Mouse (Mus musculus) hindbrain, embryonic 15.5 days (tissue): Measurements from ENCODE around the gene Akap1. TPM values are rescaled to one million over a fixed set of nuclear protein-coding genes. Genes with fewer than 3 reads are reported as not detected.

Experiments used
- ATAC-seq: fragments of 200-750 bp; cut with Nextera tagmentation; 2 replicates; pipeline ENCODE4 v1.8.0; 2017; ENCODE audit warnings: low read depth, moderate number of reproducible peaks, moderate TSS enrichment; ENCODE audit not compliant: low FRiP score
- H3K27ac ChIP-seq: fragments of 300-500 bp; sonication (generic); replicated peaks from 2 replicates; pipeline ENCODE4 v1.5.1; 2015; ENCODE audit warnings: mild to moderate bottlenecking, inconsistent platforms
- H3K27me3 ChIP-seq: fragments of 300-500 bp; sonication (generic); 2 replicates; pipeline ENCODE4 v1.6.1; 2015; ENCODE audit warnings: control low read depth, inconsistent platforms
- H3K36me3 ChIP-seq: fragments of 300-500 bp; sonication (generic); 2 replicates; pipeline ENCODE4 v1.6.1; 2015; ENCODE audit warnings: control low read depth, inconsistent platforms
- H3K4me1 ChIP-seq: fragments of 300-500 bp; sonication (generic); replicated peaks from 2 replicates; pipeline ENCODE4 v1.6.1; 2015; ENCODE audit warnings: control low read depth, inconsistent platforms
- H3K4me2 ChIP-seq: fragments of 300-500 bp; sonication (generic); 2 replicates; pipeline ENCODE4 v1.6.1; 2015; ENCODE audit warnings: moderate library complexity, mild to moderate bottlenecking, inconsistent platforms
- H3K4me3 ChIP-seq: fragments of 300-500 bp; sonication (generic); 2 replicates; pipeline ENCODE4 v1.5.1; 2015; ENCODE audit warnings: mild to moderate bottlenecking, inconsistent platforms
- H3K9ac ChIP-seq: fragments of 300-500 bp; sonication (generic); 2 replicates; pipeline ENCODE4 v1.6.1; 2015; ENCODE audit warnings: inconsistent platforms
- H3K9me3 ChIP-seq: fragments of 300-500 bp; sonication (generic); 2 replicates; pipeline ENCODE4 v1.6.1; 2016; ENCODE audit warnings: control low read depth, inconsistent platforms
- WGBS: fragments of 180-500 bp; shearing (Covaris S2); methylation state at CpG from one replicate; pipeline ENCODE4 v1.1.7; 2015; 5-methylcytosine and 5-hydroxymethylcytosine counted together
- polyA plus RNA-seq: library from polyadenylated mRNA; unstranded; fragments of >200 nt; fragmentation: Nextera tagmentation; extraction: Ambion mirVana; gene quantifications from 2 replicates; pipeline ENCODE4 v1.2.1, GENCODE M21; 2015

Akap1 gene
- polyA plus RNA-seq, 1 experiment from 2014 or later = 29.5 TPM

DNA sequence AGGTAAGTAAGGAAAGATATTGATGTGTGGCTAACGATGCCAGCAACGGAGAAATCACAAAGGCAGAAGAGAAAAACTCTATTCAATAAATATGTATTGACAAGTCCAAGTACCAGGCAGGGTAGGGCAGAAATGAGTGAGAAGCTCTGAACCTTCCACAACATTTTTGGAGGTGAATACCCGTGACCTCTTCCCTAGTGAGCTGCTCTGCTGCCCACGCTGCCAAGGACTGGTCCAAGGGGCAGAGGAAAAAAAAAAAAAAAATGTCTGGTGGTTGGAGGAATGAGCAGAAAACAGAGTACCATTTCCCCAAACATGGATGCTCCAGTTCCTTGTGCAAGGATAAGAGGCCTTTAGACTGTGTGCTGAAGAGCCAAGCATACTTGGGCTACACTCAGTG lies 11.6 kb downstream of the Akap1 start:
- no peaks in the 10 kb centered on the region for H3K27me3 ChIP-seq
- WGBS = 92% methylated on average over 4 of the region's 4 CpGs
- no peak overlapping the region for H3K27ac ChIP-seq
- H3K4me2 ChIP-seq = no peak overlapping the region
- no peak overlapping the region for H3K4me3 ChIP-seq
- H3K9ac ChIP-seq = no peak overlapping the region
- no peak for ATAC-seq
- no peaks in the 10 kb centered on the region for H3K36me3 ChIP-seq
- H3K4me1 ChIP-seq = peaks cover 18% of the 10 kb centered on the region
- no peaks in the 10 kb centered on the region for H3K9me3 ChIP-seq

DNA sequence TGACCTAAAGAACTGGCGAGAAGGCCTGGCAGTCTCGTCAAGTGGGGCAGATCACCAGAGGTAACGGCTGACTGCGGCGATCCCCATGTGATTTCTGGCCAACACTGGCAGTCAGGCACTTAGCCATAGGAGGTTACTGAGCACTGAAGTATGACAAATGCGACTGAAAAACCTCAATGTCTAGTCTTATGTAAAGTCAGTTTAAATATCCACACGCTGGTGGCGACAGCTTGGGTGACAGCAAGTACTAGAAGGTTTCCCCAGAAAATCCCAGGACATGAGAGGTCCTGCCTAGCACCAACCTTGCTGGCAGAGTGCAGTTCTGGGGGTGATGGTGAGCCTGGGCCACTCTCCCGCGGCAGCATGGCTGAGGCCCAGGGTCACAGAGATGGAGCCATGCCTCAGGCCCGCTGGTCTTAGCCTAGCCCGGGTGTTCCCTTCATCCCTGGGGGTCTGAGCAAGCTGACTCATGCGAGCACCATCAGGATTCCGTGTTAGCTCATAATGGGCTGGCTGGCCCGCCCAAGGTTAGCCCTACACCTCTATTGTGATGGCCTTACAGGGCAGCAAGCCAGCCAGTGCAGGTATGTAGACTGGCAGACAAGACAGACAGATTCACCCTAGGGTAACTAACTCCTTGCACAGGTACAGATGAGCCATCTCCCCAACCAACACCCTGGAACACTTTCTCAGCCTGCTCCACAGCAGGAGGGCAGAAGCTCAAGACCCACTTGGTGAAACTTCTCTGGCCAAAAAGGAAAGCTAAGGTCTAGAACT lies 13.1 kb downstream of the Akap1 start:
- no peak overlapping the region for H3K4me2 ChIP-seq
- no peak overlapping the region for H3K4me3 ChIP-seq
- no peaks in the 10 kb centered on the region for H3K27me3 ChIP-seq
- 79% methylated on average over 15 of the region's 15 CpGs for WGBS
- no peak overlapping the region for H3K9ac ChIP-seq
- H3K27ac ChIP-seq = no peak overlapping the region
- H3K9me3 ChIP-seq = no peaks in the 10 kb centered on the region
- H3K36me3 ChIP-seq = no peaks in the 10 kb centered on the region
- no peak for ATAC-seq
- H3K4me1 ChIP-seq = peaks cover 18% of the 10 kb centered on the region

DNA sequence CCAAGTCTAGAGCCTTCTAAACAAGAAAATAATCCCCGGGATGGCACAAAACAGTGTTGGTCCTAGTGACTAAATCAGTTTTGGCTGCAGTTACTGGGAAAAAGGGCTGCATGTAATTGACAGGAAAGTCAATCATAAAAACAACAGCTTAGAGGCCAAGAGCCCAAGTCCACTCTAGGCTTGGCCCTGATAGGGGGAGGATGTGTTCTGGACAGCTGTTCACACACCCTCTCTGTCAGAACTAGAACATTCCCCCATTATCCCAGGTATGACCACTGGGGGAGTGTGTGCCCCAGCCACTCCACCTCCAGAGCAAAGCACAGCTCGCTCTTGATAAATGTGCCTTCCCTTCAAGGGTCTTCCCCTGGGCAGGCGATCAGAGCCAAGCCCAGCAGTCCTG lies 14.7 kb downstream of the Akap1 start:
- ATAC-seq = no peak
- H3K4me2 ChIP-seq = no peak overlapping the region
- H3K27ac ChIP-seq = 0 out of 2 replicates have a peak overlapping the region, but pooled peaks have one; percentile 36
- H3K4me1 ChIP-seq = peaks cover 18% of the 10 kb centered on the region
- H3K4me3 ChIP-seq = no peak overlapping the region
- peaks cover 6% of the 10 kb centered on the region for H3K36me3 ChIP-seq
- no peaks in the 10 kb centered on the region for H3K9me3 ChIP-seq
- 61% methylated on average over 3 of the region's 3 CpGs for WGBS
- no peak overlapping the region for H3K9ac ChIP-seq
- H3K27me3 ChIP-seq = no peaks in the 10 kb centered on the region

DNA sequence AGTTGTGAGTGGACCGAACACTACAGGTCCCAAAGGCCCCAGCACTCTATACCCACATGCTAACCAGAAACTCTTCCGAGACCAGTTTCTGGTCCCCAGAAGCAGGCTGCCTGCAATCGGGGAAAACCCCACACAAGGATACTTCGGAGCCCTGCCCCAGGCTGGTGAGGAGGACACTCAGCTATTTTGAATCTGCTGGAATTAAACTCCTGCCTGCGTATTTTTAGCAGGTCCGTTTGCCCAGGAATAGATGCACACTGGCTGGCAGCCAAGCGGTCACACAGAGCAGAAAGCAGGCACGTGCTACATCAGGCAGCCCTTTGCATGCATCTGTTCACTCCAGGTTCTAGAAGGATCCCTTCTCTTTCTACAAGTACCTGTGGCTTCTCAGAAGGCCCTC lies 15.1 kb downstream of the Akap1 start:
- Histone ChIP-seq H3K27me3 (no peaks in the 10 kb centered on the region), H3K27ac (no peak overlapping the region), H3K4me3 (no peak overlapping the region), H3K36me3 (peaks cover 8% of the 10 kb centered on the region), H3K4me1 (peaks cover 18% of the 10 kb centered on the region), H3K9ac (no peak overlapping the region), H3K4me2 (no peak overlapping the region), H3K9me3 (no peaks in the 10 kb centered on the region)
- WGBS = 63% methylated on average over 8 of the region's 8 CpGs
- no peak for ATAC-seq

DNA sequence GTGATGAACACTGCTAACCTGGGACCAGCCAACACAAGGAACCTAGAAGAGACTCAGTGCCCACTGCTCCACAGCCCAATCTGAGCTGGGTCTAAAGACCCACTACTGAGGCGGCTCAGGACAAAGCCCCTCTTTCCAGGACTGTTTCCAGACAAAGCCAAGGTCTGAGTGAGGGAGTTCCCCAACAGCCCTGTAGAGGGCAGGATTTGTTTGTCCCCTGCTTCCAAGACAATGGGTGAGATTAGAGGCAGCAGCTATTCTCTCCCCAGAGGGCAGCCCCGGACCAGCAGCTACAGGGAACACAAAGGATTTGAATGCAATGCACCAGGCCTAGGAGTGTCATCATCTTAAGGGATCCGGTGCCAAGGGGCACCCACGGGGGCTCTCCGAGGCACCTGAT lies 15.8 kb downstream of the Akap1 start:
- no peaks in the 10 kb centered on the region for H3K9me3 ChIP-seq
- no peak overlapping the region for H3K4me3 ChIP-seq
- H3K4me1 ChIP-seq = peaks cover 18% of the 10 kb centered on the region
- H3K27me3 ChIP-seq = no peaks in the 10 kb centered on the region
- H3K4me2 ChIP-seq = no peak overlapping the region
- WGBS = 31% methylated on average over 5 of the region's 5 CpGs
- H3K27ac ChIP-seq = no peak overlapping the region
- ATAC-seq = peak; percentile 35; the same call in 1 of the 2 replicates
- H3K36me3 ChIP-seq = peaks cover 12% of the 10 kb centered on the region
- no peak overlapping the region for H3K9ac ChIP-seq

DNA sequence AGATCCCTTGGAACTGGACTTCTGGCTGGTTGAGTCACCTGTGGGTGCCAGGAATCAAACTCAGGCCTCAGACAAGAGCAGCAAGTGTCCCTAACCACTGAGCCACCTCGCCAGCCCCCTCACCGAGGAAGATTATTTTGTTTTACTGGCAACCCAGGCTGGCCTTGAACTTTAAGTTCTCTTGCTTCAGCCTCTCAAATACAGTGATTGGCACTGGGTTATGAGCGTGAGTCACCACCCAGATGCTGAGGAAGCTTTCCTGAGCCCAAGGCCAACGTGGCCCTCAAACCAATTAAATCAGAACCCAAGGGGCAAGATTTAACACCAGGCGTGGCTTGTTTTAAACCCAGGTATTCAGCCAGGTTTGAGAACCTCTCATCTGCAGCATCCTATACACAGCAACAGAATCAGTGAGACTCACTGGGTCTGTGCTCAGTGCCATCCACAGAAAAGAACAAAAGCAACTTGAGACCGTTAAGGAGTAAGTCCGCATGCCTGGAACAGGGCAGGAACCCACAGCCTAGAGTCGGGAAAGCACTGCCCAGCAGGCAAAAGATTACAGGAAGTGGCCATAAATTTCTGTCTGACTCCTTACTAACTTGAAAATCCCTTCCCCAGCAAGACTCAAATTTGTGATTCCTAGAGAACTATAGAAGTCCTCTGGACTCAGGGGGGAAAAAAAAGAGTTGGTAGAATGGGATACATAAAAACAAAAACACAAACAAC lies 16.9 kb downstream of the Akap1 start:
- H3K4me2 ChIP-seq = no peak overlapping the region
- H3K4me1 ChIP-seq = peaks cover 18% of the 10 kb centered on the region
- 84% methylated on average over 8 of the region's 8 CpGs for WGBS
- no peak overlapping the region for H3K4me3 ChIP-seq
- no peaks in the 10 kb centered on the region for H3K9me3 ChIP-seq
- ATAC-seq = no peak
- H3K36me3 ChIP-seq = peaks cover 14% of the 10 kb centered on the region
- no peak overlapping the region for H3K27ac ChIP-seq
- H3K27me3 ChIP-seq = no peaks in the 10 kb centered on the region
- no peak overlapping the region for H3K9ac ChIP-seq

DNA sequence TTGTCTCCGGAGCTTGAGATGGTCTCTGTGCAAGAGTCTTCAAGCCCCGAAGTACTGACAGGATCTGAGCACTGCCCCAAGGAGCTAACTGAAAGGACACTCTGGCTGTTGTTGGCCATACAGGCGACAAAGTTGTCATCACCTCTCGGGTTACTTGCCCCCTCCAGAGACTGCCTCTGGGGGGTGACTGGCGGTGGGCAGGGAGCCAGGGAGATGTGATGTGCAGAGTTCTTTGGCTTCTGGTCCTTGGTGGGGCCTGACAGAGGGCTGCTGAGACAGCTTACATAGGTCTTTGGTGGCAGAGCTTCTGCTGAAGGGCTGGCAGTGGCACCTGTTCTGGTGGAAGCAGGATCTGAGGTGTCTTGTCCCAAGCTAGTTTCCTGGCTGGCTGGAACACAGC lies 20.0 kb downstream of the Akap1 start:
- no peaks in the 10 kb centered on the region for H3K27me3 ChIP-seq
- H3K4me3 ChIP-seq = no peak overlapping the region
- no peaks in the 10 kb centered on the region for H3K9me3 ChIP-seq
- H3K4me1 ChIP-seq = peaks cover 15% of the 10 kb centered on the region
- H3K9ac ChIP-seq = no peak overlapping the region
- peaks cover 17% of the 10 kb centered on the region for H3K36me3 ChIP-seq
- no peak overlapping the region for H3K4me2 ChIP-seq
- 92% methylated on average over 5 of the region's 5 CpGs for WGBS
- no peak for ATAC-seq
- no peak overlapping the region for H3K27ac ChIP-seq

DNA sequence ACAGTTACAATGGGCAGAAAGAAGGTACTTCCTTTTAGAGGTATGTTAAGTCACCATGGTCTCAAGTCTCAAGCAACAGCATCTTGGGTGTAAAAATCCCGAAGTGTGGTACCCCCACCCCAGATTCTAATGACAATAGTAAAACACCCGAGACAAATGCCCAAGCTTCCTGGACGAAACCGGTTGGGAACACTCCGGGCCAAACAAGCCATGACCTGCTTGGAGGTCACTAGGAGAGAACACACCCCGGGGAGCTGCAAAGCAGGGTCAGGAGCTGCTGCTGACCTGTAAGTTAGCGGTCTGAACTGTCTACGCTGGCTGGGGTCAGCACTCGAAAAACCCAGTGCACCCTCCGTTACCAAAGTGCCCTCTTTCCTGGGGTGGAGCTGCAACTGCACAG lies 21.1 kb downstream of the Akap1 start:
- H3K4me2 ChIP-seq = no peak overlapping the region
- no peak overlapping the region for H3K4me3 ChIP-seq

DNA sequence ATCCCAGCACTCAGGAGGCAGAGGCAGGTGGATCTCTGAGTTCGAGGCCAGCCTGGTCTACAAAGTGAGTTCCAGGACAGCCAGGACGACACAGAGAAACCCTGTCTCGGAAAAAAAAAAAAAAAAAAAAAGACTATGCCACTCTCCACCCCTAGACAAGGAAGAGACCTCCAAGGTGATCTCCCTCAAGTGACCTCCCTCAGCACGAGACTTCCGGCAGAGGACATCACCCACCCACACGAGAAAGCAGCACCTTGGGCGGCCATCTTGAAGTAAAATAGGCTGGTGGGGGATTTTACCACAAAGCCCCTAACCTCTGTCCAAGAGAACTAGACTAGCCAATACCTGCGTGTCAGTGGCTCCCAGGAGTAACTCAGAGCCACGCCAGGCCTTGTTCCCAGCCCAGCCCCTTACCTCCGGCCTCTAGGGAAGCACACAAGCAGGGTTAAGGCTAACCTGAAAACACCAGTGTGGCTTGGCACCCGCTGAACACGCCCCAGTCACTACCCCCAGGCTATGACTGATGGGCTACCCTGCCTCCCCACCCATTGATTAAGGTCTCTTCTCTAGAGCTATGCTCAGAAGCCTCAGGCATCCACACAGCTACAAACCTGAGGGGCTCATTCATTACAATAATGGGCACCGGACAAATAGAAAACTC lies 21.9 kb downstream of the Akap1 start:
- no peak overlapping the region for H3K4me3 ChIP-seq
- H3K27ac ChIP-seq = no peak overlapping the region
- no peaks in the 10 kb centered on the region for H3K27me3 ChIP-seq
- H3K4me1 ChIP-seq = 0 out of 2 replicates have a peak, but pooled peaks cover 4% of the 10 kb centered on the region
- H3K36me3 ChIP-seq = peaks cover 28% of the 10 kb centered on the region
- no peak overlapping the region for H3K4me2 ChIP-seq
- H3K9me3 ChIP-seq = no peaks in the 10 kb centered on the region
- no peak for ATAC-seq
- 95% methylated on average over 13 of the region's 13 CpGs for WGBS
- no peak overlapping the region for H3K9ac ChIP-seq

More for the DNA sequence above, 21.1 kb downstream of the Akap1 start:
- H3K9me3 ChIP-seq = no peaks in the 10 kb centered on the region
- ATAC-seq = no peak
- H3K27ac ChIP-seq = no peak overlapping the region
- H3K27me3 ChIP-seq = no peaks in the 10 kb centered on the region
- no peak overlapping the region for H3K9ac ChIP-seq
- whole genome bisulfite sequencing = 92% methylated on average over 10 of the region's 10 CpGs
- H3K36me3 ChIP-seq = peaks cover 24% of the 10 kb centered on the region
- H3K4me1 ChIP-seq = 0 out of 2 replicates have a peak, but pooled peaks cover 4% of the 10 kb centered on the region

DNA sequence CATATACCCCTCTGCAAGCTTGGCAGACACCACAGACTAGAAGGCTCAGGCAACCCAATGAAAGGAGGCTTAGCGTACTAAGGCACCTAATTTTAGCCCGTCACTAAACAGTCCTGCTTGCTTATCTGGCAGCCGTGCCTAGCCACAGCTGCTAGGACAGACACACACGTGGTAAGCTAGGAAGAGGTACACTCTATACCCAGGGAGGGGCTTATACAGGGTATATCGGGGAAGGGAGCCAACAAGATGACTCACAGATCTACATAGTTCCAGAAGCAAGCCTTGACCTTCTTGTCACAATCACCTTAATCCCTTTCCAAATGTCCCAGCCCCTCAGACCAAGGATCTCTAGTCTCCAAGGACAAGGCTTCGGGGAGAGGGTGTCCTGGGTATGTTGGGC lies 23.0 kb downstream of the Akap1 start:
- no peak overlapping the region for H3K27ac ChIP-seq
- WGBS = 85% methylated on average over 6 of the region's 6 CpGs
- H3K27me3 ChIP-seq = no peaks in the 10 kb centered on the region
- peaks cover 28% of the 10 kb centered on the region for H3K36me3 ChIP-seq
- no peak overlapping the region for H3K4me3 ChIP-seq
- H3K9me3 ChIP-seq = no peaks in the 10 kb centered on the region
- H3K9ac ChIP-seq = no peak overlapping the region
- ATAC-seq = no peak
- no peak overlapping the region for H3K4me2 ChIP-seq
- H3K4me1 ChIP-seq = 0 out of 2 replicates have a peak, but pooled peaks cover 4% of the 10 kb centered on the region

DNA sequence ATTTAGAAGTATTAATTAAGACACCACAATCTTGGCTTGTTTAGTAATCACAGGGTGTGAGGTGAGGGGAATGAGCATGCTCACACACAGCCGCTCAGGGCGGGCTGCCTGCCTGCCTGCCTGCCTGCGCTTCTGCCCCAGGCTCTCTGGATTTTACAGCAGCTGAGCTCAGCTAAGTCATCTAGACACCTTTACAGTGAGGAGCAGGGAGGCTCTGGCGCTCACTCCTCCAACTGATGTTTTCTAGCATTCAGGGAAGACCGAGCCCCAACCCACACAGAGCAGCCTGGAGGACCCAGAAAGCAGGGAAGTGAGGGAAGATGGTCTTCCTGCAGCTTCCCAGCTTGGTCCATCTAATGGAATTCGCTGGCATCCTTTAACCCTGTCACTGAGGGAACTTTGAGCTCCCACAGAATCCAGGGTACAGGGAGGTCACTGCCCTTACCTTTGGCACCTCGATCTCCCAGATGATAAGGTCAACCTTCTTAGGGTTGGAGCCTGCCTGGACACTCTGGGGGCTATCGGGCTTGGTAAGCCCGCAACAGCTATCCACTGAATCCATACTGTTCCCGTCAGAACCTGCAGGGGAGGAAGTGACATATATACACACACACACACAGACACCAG lies 23.5 kb downstream of the Akap1 start:
- Histone ChIP-seq H3K27ac (no peak overlapping the region), H3K4me2 (no peak overlapping the region), H3K36me3 (peaks cover 28% of the 10 kb centered on the region), H3K4me1 (0 out of 2 replicates have a peak, but pooled peaks cover 4% of the 10 kb centered on the region), H3K9me3 (no peaks in the 10 kb centered on the region), H3K27me3 (no peaks in the 10 kb centered on the region), H3K9ac (no peak overlapping the region), H3K4me3 (no peak overlapping the region)
- no peak for ATAC-seq
- WGBS = 78% methylated on average over 10 of the region's 10 CpGs
